Mouse (Mus musculus) gastrocnemius, postnatal 36 days (tissue): ENCODE measurements around the gene Olfr905. TPM values are rescaled to one million over a fixed set of nuclear protein-coding genes. Genes with fewer than 3 reads are reported as not detected.

Experiments
- DNase-seq, 2 experiments: peaks; one replicate each; pipeline ENCODE4 v3.0.0; 2022
- intact Hi-C: fragments of 180-260 bp; cut with DNase I; formaldehyde crosslinking; loops from one replicate; pipeline ENCODE4 v1.15.1; 2025
- long read RNA-seq, 2 experiments: library from polyadenylated mRNA; stranded (forward); transcript quantifications; one replicate each; pipeline ENCODE4 v2.0.0; 2021
- total RNA-seq, 2 experiments: library from RNA; stranded (reverse); gene quantifications; 2 replicates each; pipeline ENCODE4 v1.2.3; 2021

Gene Olfr905
- total RNA-seq: not detected
- long read RNA-seq, experiment 1: 0 reads
- long read RNA-seq, experiment 2: 0 reads

DNA sequence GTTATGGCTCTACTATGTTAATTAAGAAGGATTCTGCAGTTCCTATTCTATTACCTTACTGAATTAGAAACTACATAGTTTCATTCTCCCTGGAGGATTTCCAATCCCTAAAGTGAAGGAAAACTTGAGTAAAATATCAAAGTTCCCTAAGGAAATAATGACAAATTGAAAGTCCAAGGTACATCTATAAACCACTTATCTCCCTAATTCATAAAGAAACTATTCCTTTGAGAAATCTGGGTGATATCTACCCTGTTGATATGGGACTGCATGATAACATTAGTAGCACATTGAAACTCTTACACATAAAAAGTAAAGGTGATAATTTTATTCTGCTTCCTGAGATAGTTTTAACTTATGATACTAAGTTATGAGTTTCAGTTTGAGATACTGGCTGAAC, at the start of gene Olfr905:
Gene Olfr905 (plus strand): TSS at position 301 of the 400 bp plus-strand sequence.
- DNase-seq: no peak
- intact Hi-C loops: no loop called here

DNA sequence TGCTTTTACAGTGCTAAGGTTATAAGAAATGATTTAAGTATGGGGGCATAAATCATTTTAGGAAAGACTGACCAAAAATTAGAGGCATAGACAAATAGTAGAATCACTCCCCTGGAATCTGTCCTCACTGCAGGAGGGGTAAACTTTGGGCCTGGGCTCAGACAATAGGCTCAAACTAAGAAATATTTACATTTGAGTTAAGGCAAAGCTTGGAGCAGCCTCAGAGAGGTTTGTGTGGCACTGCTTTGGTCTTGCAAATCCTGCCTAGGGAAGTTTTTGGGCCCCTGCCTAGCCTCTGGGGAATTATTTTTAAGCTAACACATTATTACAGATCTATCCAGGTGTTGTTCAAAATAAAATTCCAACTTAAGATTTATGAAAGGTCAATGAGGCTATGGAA, 47.1 kb upstream of the Olfr905 start:
- no peak for DNase-seq
- intact Hi-C loops: no loop called here

DNA sequence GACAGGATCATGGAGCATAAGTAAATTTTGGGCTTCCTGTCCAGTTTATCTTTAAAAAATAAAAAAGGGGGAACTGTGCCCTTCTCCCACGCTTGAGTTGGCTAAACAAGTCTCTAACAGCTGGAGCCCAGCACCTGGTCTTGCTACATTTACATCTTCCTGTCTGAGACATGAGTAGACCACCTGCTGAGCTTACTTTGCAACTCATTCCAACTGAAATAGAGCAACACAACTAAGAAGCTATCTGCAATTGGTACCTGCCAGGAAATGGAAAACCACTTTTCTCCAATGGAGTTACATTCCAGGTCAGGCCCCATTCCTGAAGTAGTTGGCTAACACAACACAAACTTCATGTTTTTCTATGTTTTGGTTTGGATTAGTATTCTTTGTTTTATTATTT, 43.9 kb upstream of the Olfr905 start:
- intact Hi-C loops: no loop called here
- no peak for DNase-seq

DNA sequence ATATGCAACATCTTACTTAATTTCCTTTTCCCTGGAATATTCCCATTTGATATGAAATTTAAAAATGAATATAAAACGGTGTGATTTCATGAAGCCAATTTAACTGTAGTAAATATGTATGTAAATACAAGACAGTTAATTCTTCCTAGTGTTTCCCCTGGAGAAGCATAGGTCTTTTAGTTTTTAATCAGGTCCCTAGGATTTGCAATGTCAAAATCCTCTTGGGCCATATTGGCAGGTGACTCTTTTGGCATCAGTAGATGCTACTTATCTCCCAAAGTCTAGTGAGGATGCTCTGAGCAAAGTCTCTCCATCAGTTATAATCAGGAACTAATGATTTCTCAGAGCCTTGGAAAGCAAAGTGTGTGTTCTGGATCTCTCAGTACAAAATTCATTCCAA, 41.8 kb upstream of the Olfr905 start, which contains the start of gene Olfr901:
Gene Olfr901 (plus strand): TSS at position 301 of the 400 bp plus-strand sequence.
- no peak for DNase-seq
- intact Hi-C loops: no loop called here

DNA sequence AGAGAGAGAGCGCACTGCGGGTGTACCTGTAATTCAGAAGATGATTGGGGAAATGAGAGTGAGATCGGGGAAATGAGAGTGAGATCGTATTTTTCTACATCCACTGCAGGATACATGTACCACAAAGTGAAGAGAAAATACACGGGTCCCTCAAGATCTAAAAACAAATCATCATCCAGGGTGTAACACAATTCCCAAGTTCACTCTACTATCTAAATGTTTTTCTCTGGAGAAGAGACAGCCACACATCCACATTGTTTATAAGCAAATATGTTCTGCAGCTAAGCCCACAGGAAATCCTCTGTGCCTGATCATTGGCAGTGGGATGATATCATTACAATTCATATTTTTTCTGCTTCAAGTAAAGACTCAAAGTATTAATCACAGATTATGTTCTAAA, 23.6 kb upstream of the Olfr905 start, which contains the start of gene Olfr902:
Gene Olfr902 (plus strand): TSS at position 301 of the 400 bp plus-strand sequence.
- intact Hi-C loops: no loop called here
- no peak for DNase-seq

DNA sequence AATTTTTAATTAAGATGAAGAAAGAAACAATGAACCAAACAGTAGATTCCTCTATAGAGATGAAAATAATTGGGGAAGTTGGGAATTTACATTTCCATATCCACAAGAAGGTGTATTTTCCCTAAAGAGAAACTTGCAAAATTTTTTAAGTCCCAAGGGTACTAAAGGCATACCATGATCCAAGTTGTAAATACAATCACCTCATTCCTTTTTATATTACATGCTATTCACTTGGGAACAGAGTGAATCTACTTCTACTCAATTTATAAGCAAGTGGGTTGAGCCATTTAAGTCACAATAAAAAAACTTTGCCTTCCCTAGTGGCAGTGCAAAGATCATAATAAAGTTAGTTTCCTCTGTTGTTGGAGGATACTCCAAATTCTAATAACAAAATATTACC, 8.1 kb upstream of the Olfr905 start, which contains the start of gene Olfr904:
Gene Olfr904 (plus strand): TSS at position 301 of the 400 bp plus-strand sequence.
- intact Hi-C loops: no loop called here

DNA sequence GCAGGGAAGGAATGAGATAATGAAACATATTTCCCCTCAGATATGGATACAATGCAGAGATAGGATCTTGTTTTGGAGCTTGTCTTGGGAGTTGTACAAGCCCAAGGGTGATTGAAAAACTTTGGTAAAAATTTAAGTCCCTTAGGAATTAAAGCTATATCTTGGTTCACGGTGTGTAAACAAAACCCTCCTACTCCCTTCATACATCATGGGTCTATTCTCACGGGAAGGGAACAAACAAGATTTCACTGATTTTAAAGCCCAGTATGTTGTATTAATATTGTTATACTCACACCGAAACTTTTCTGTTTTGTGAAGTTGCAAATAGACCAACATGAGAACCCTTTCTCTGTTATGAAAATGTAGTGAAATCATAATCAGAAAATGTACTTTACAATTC, 15.9 kb downstream of the Olfr905 start, which contains the start of gene Olfr906:
Gene Olfr906 (plus strand): TSS at position 301 of the 400 bp plus-strand sequence.
- intact Hi-C loops: no loop called here
- no peak for DNase-seq

More for the DNA sequence above, 8.1 kb upstream of the Olfr905 start, which contains the start of gene Olfr904:
- no peak for DNase-seq

DNA sequence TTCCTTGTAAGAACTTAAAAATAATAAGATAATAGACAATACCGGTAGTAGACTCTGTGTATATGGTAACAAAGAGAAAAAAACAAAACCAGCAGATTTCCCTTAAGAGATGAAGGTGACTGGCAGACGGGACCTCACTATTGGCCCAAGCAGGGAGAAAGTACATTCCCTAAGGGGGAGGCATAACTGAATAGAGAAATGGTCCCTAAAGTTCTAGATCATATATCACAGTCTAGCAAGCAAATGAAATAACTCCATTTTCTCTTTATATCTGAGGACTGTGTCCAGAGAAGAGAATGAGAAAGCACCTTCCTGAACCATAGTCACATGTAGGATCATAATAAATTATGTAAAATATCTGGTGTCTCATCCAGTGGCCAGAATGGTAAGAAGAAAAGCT, 24.6 kb downstream of the Olfr905 start, which contains the start of gene Olfr907:
Gene Olfr907 (plus strand): TSS at position 301 of the 400 bp plus-strand sequence.
- intact Hi-C loops: no loop called here
- DNase-seq: no peak

DNA sequence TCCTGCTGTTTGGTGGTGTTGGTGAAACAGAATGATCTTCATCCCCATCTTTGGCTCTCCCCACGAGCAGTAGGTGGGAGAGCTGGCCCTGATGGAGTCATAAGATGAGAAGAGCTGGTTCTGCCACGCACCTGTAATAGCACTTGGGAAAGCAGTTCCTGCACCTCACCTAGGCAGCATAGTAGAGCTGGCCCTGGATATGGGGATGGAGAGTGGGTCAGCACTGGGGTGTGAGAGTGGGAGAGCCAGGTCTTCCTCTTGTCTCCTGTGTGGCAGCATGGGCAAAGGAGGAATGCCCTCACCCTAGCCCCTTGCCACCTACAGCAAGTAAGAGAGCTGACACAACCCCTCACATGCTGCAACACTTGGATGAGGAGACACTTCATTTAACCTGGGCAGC, 41.4 kb downstream of the Olfr905 start:
- DNase-seq: no peak
- intact Hi-C loops: no loop called here

DNA sequence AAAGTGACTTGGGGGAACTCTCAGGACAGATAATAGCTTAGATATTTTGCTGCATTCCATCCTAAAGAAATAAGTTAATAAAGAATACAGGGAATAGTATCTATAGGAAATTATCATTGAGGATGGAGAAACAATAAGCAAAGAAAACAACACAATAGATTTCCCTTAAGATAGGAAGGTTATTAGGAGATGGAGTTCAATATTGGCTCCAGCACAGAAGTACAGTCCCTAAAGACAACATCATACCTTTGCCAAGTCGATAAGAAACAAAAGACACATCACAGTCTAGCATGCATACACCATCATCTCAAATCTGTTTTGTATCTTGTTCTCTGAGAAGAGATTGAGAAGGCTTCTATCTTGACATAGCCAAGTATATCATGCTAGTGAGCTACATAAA, 50.4 kb downstream of the Olfr905 start, which contains the start of gene Olfr911-ps1:
Gene Olfr911-ps1 (plus strand): TSS at position 301 of the 400 bp plus-strand sequence.
- no peak for DNase-seq
- intact Hi-C loops: no loop called here

Other genes with a start within 250 kb of the Olfr905 start
- gene Olfr143, start 218.3 kb upstream of the Olfr905 start, total RNA-seq: not detected
- gene Olfr895, start 203.3 kb upstream of the Olfr905 start, total RNA-seq: not detected
- not detected for gene Olfr896-ps1, start 180.0 kb upstream of the Olfr905 start, total RNA-seq
- gene Olfr25, start 142.0 kb upstream of the Olfr905 start, total RNA-seq: not detected
- gene Olfr898, start 122.7 kb upstream of the Olfr905 start, total RNA-seq: not detected
- gene Olfr250, start 104.2 kb upstream of the Olfr905 start, total RNA-seq: not detected
- gene Olfr251, start 94.0 kb upstream of the Olfr905 start, total RNA-seq: not detected
- gene Olfr147, start 69.4 kb upstream of the Olfr905 start, total RNA-seq: not detected
- not detected for gene Olfr901, start 41.7 kb upstream of the Olfr905 start, total RNA-seq
- not detected for gene Olfr902, start 23.5 kb upstream of the Olfr905 start, total RNA-seq
- gene Olfr904, start 8.0 kb upstream of the Olfr905 start, total RNA-seq: not detected
- not detected for gene Olfr906, start 16.0 kb downstream of the Olfr905 start, total RNA-seq
- gene Olfr907, start 24.7 kb downstream of the Olfr905 start, total RNA-seq: not detected
- not detected for gene Olfr911-ps1, start 50.5 kb downstream of the Olfr905 start, total RNA-seq
- gene Olfr910, start 66.7 kb downstream of the Olfr905 start, total RNA-seq: not detected
- not detected for gene Olfr912, start 109.1 kb downstream of the Olfr905 start, total RNA-seq
- not detected for gene Olfr913, start 121.7 kb downstream of the Olfr905 start, total RNA-seq
- gene Olfr914, start 134.0 kb downstream of the Olfr905 start, total RNA-seq: not detected
- not detected for gene Olfr916, start 188.8 kb downstream of the Olfr905 start, total RNA-seq
- not detected for gene Olfr917, start 194.7 kb downstream of the Olfr905 start, total RNA-seq
- gene Olfr918, start 203.5 kb downstream of the Olfr905 start, total RNA-seq: not detected
- gene Olfr919, start 232.6 kb downstream of the Olfr905 start, total RNA-seq: not detected
- 10 to 100 TPM; 12.3 to 14.1 TPM for gene Vwa5a, start 247.2 kb downstream of the Olfr905 start, total RNA-seq